Mouse (Mus musculus) lung, embryonic 15.5 days (tissue): ENCODE data around the gene Wdfy4. TPM values are rescaled to one million over a fixed set of nuclear protein-coding genes. Genes with fewer than 3 reads are reported as not detected.

Source experiments
- ATAC-seq: fragments of 200-750 bp; cut with Nextera tagmentation; 2 replicates; pipeline ENCODE4 v1.8.0; 2017; ENCODE audit warnings: moderate number of reproducible peaks, borderline replicate concordance; ENCODE audit not compliant: low FRiP score, low TSS enrichment; ENCODE audit errors: extremely low read depth
- H3K27ac ChIP-seq: fragments of 300-500 bp; sonication (generic); 2 replicates; pipeline ENCODE4 v1.5.1; 2015; ENCODE audit warnings: moderate library complexity, mild to moderate bottlenecking, inconsistent platforms
- H3K27me3 ChIP-seq: fragments of 300-500 bp; sonication (generic); 2 replicates; pipeline ENCODE4 v1.6.1; 2015; ENCODE audit warnings: inconsistent platforms
- H3K36me3 ChIP-seq: fragments of 300-500 bp; sonication (generic); 2 replicates; pipeline ENCODE4 v1.6.1; 2015; ENCODE audit warnings: inconsistent platforms
- H3K4me1 ChIP-seq: fragments of 300-500 bp; sonication (generic); 2 replicates; pipeline ENCODE4 v1.6.1; 2015; ENCODE audit warnings: inconsistent platforms
- H3K4me2 ChIP-seq: fragments of 300-500 bp; sonication (generic); 2 replicates; pipeline ENCODE4 v1.6.1; 2015; ENCODE audit warnings: inconsistent platforms, mild to moderate bottlenecking, moderate library complexity
- H3K4me3 ChIP-seq: fragments of 300-500 bp; sonication (generic); 2 replicates; pipeline ENCODE4 v1.5.1; 2015; ENCODE audit warnings: mild to moderate bottlenecking, inconsistent platforms
- H3K9ac ChIP-seq: fragments of 300-500 bp; sonication (generic); 2 replicates; pipeline ENCODE4 v1.6.1; 2015; ENCODE audit warnings: inconsistent platforms
- H3K9me3 ChIP-seq: fragments of 300-500 bp; sonication (generic); 2 replicates; pipeline ENCODE4 v1.6.1; 2016; ENCODE audit warnings: inconsistent platforms
- WGBS: fragments of 180-500 bp; shearing (Covaris S2); methylation state at CpG from one replicate; pipeline ENCODE4 v1.1.7; 2015; 5-methylcytosine and 5-hydroxymethylcytosine counted together
- polyA plus RNA-seq: library from polyadenylated mRNA; unstranded; fragments of >200 nt; fragmentation: Nextera tagmentation; extraction: Ambion mirVana; gene quantifications from 2 replicates; pipeline ENCODE4 v1.2.1, GENCODE M21; 2015

Wdfy4 gene
- polyA plus RNA-seq, 1 experiment from 2014 or later, result 0.77 TPM

GRCm38 (mm10) chr14:32950312-32951301, 234.7 kb downstream of the Wdfy4 start:
- Histone ChIP-seq H3K9me3 (no peaks in the 10 kb centered on the region), H3K36me3 (no peaks in the 10 kb centered on the region), H3K4me2 (0 out of 2 replicates have a peak overlapping the region, but pooled peaks have one; percentile 19), H3K4me3 (no peak overlapping the region), H3K4me1 (peaks cover 16% of the 10 kb centered on the region), H3K27me3 (no peaks in the 10 kb centered on the region), H3K27ac (peak overlapping the region; percentile 72), H3K9ac (no peak overlapping the region)
- WGBS, result 36% methylated on average over 20 of the region's 20 CpGs
- ATAC-seq, result peak; percentile 94

GRCm38 (mm10) chr14:32947512-32947911, 237.8 kb downstream of the Wdfy4 start:
- no peaks in the 10 kb centered on the region for H3K36me3 ChIP-seq
- H3K9me3 ChIP-seq, result no peaks in the 10 kb centered on the region
- no peaks in the 10 kb centered on the region for H3K27me3 ChIP-seq
- H3K4me1 ChIP-seq, result peaks cover 16% of the 10 kb centered on the region
- H3K4me3 ChIP-seq, result no peak overlapping the region
- 89% methylated on average over 2 of the region's 2 CpGs for WGBS
- H3K27ac ChIP-seq, result no peak overlapping the region
- H3K4me2 ChIP-seq, result no peak overlapping the region
- H3K9ac ChIP-seq, result no peak overlapping the region
- no peak for ATAC-seq

- no peak for ATAC-seq
- no peak overlapping the region for H3K4me2 ChIP-seq
- peaks cover 5% of the 10 kb centered on the region; the same call in 1 of the 2 replicates for H3K36me3 ChIP-seq
- 71% methylated on average over 5 of the region's 5 CpGs for WGBS
- no peak overlapping the region for H3K27ac ChIP-seq
- no peaks in the 10 kb centered on the region for H3K27me3 ChIP-seq
- no peaks in the 10 kb centered on the region for H3K4me1 ChIP-seq
- H3K4me3 ChIP-seq, result no peak overlapping the region
- no peak overlapping the region for H3K9ac ChIP-seq
- no peaks in the 10 kb centered on the region for H3K9me3 ChIP-seq
Observed at GRCm38 (mm10) chr14:32939217-32939616, 246.1 kb downstream of the Wdfy4 start.

GRCm38 (mm10) chr14:32934064-32934463, 251.2 kb downstream of the Wdfy4 start:
- 63% methylated on average over 6 of the region's 6 CpGs for WGBS
- no peak for ATAC-seq
- no peaks in the 10 kb centered on the region for H3K27me3 ChIP-seq

GRCm38 (mm10) chr14:32932220-32932619, 253.1 kb downstream of the Wdfy4 start:
- 81% methylated on average over 8 of the region's 8 CpGs for WGBS

More at GRCm38 (mm10) chr14:32934064-32934463, 251.2 kb downstream of the Wdfy4 start:
- H3K9me3 ChIP-seq, result no peaks in the 10 kb centered on the region
- peaks cover 8% of the 10 kb centered on the region; the same call in 1 of the 2 replicates for H3K36me3 ChIP-seq
- H3K27ac ChIP-seq, result no peak overlapping the region
- no peaks in the 10 kb centered on the region for H3K4me1 ChIP-seq
- no peak overlapping the region for H3K4me3 ChIP-seq
- H3K9ac ChIP-seq, result no peak overlapping the region
- H3K4me2 ChIP-seq, result no peak overlapping the region

GRCm38 (mm10) chr14:32931709-32932108, 253.6 kb downstream of the Wdfy4 start:
- Histone ChIP-seq H3K4me2 (no peak overlapping the region), H3K9me3 (no peaks in the 10 kb centered on the region), H3K9ac (no peak overlapping the region), H3K4me3 (no peak overlapping the region), H3K4me1 (no peaks in the 10 kb centered on the region), H3K27me3 (no peaks in the 10 kb centered on the region), H3K27ac (no peak overlapping the region), H3K36me3 (peaks cover 3% of the 10 kb centered on the region; the same call in 1 of the 2 replicates)
- 76% methylated on average over 10 of the region's 10 CpGs for WGBS
- no peak for ATAC-seq

More at GRCm38 (mm10) chr14:32932220-32932619, 253.1 kb downstream of the Wdfy4 start:
- ATAC-seq, result no peak
- H3K36me3 ChIP-seq, result peaks cover 3% of the 10 kb centered on the region; the same call in 1 of the 2 replicates
- H3K27me3 ChIP-seq, result no peaks in the 10 kb centered on the region
- H3K9me3 ChIP-seq, result no peaks in the 10 kb centered on the region
- no peak overlapping the region for H3K4me3 ChIP-seq
- H3K4me1 ChIP-seq, result no peaks in the 10 kb centered on the region
- no peak overlapping the region for H3K27ac ChIP-seq
- H3K4me2 ChIP-seq, result no peak overlapping the region
- no peak overlapping the region for H3K9ac ChIP-seq

GRCm38 (mm10) chr14:32923871-32924270, 261.4 kb downstream of the Wdfy4 start:
- WGBS, result 53% methylated on average over 9 of the region's 9 CpGs
- Histone ChIP-seq H3K4me3 (no peak overlapping the region), H3K27ac (no peak overlapping the region), H3K27me3 (no peaks in the 10 kb centered on the region), H3K4me2 (no peak overlapping the region), H3K9ac (no peak overlapping the region), H3K9me3 (no peaks in the 10 kb centered on the region), H3K4me1 (0 out of 2 replicates have a peak, but pooled peaks cover 6% of the 10 kb centered on the region), H3K36me3 (no peaks in the 10 kb centered on the region)
- no peak; the same call in 1 of the 2 replicates for ATAC-seq

GRCm38 (mm10) chr14:32917919-32918318, 267.4 kb downstream of the Wdfy4 start:
- ATAC-seq, result no peak
- H3K4me3 ChIP-seq, result no peak overlapping the region
- H3K9ac ChIP-seq, result no peak overlapping the region
- peaks cover 19% of the 10 kb centered on the region; the same call in 1 of the 2 replicates for H3K4me1 ChIP-seq
- H3K27me3 ChIP-seq, result no peaks in the 10 kb centered on the region
- H3K27ac ChIP-seq, result no peak overlapping the region
- H3K4me2 ChIP-seq, result no peak overlapping the region
- no peaks in the 10 kb centered on the region for H3K9me3 ChIP-seq
- no peaks in the 10 kb centered on the region for H3K36me3 ChIP-seq
- 94% methylated on average over 1 of the region's 1 CpGs for WGBS

GRCm38 (mm10) chr14:32915360-32915759, 269.9 kb downstream of the Wdfy4 start:
- peak; percentile 79; the same call in 1 of the 2 replicates for ATAC-seq
- Histone ChIP-seq H3K9ac (no peak overlapping the region), H3K4me2 (no peak overlapping the region), H3K36me3 (no peaks in the 10 kb centered on the region), H3K4me1 (peaks cover 21% of the 10 kb centered on the region; the same call in 1 of the 2 replicates), H3K4me3 (no peak overlapping the region), H3K9me3 (no peaks in the 10 kb centered on the region), H3K27ac (peak overlapping the region; percentile 59), H3K27me3 (no peaks in the 10 kb centered on the region)
- WGBS, result 15% methylated on average over 2 of the region's 2 CpGs

GRCm38 (mm10) chr14:32911187-32911586, 274.1 kb downstream of the Wdfy4 start:
- Histone ChIP-seq H3K4me1 (peaks cover 14% of the 10 kb centered on the region; the same call in 1 of the 2 replicates), H3K9ac (no peak overlapping the region), H3K27me3 (no peaks in the 10 kb centered on the region), H3K36me3 (no peaks in the 10 kb centered on the region), H3K27ac (no peak overlapping the region), H3K9me3 (no peaks in the 10 kb centered on the region), H3K4me3 (no peak overlapping the region), H3K4me2 (no peak overlapping the region)
- ATAC-seq, result no peak
- WGBS, result 79% methylated on average over 4 of the region's 4 CpGs
